Mouse (Mus musculus) urinary bladder, postnatal 25 days (tissue): ENCODE measurements around the gene Pea15a.

ENCODE experiments used
- DNase-seq: peaks from one replicate; pipeline ENCODE4 v3.0.0; 2022; ENCODE audit warnings: low spot score

Pea15a gene

DNA sequence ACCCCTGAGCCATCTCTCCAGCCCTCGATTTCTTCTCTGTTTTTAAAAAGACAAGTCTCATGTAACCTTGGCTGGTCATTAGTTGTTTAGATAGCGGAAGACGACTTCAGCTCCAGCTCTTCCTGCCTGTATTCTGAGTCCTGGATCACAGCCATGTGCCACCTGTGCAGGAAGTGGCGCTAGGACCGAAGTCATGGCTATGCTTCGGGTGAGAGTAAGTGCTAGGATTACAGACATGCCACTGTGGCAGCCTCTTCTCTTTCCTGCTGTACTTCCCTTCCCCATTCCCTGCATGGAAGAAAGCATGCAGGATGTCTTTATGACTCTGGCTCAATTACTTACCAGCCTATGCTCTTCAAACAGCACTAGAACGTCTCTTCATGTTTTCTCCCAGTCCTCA is 27.5 kb downstream of the Pea15a start:
- no peak for DNase-seq

DNA sequence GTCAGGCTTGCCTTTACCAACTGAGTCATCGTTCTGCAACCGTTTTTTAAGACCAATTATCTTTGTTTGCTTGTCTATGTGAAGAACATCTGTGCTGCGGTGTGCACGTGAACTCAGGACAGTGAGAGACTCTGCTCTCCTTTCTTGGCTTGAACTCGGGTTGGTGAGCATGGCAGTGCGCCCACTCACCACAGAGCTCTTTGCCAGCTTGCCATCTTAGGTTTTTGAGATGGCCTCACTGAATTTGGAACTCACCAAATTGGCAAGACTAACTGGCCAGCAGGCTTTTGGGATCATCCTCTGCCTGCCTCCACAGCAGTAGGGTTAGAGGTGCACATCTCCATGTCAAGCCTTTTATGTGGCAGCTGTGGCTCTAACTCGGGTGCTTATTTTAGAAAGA is 28.8 kb downstream of the Pea15a start:
- no peak for DNase-seq

DNA sequence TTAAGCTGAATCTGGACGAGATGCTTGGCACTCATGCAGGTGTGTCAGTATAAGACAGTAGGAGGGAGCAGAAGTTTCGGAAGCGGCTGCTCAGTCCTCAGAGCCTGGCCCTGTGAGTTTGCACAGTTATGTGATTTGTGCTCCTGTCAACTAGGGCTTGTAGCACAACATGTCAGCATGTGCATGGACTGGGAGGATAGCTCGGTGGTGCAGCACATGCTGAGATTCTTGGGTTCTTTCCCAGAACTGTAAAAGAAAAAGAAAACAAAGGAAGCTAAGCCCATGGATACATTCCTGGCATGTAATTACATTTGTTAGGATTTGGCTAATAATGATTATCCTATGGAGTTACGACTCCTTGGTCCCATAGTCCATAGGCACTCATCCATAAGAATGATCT is 33.4 kb downstream of the Pea15a start:
- DNase-seq, result no peak

DNA sequence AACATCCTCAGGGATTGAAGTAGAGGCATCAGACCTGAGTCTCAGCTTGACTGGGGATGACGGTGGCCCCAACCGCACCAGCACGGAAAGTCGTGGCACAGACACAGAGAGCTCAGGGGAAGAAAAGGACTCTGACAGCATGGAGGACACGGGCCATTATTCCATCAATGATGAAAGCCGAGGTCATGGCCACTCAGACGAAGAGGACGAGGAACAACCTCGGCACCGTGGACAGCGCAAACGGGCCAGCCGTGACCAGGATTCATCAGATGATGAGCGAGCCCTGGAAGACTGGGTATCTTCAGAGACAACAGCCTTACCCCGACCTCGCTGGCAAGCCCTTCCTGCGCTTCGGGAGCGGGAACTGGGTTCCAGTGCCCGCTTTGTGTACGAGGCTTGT is 34.2 kb downstream of the Pea15a start:
- no peak for DNase-seq

DNA sequence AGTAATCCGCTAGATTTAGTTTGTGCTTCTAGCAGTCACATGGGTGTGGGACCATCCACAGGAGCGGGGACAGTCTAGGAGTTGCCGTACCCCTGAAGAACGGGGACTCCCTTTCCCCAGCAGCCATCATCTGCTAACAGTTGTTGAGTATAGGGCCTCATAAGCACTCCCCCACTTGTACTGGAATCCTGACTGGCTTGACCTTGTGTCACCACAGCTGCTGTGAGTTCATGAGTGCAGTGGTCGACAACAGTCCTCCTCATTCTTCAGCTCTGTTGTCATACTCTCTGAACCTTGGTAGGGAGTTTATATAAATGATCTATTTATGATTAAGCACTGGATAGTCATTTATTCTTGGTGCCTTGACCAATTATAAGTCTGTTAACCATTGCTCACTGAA is 36.8 kb downstream of the Pea15a start:
- no peak for DNase-seq

DNA sequence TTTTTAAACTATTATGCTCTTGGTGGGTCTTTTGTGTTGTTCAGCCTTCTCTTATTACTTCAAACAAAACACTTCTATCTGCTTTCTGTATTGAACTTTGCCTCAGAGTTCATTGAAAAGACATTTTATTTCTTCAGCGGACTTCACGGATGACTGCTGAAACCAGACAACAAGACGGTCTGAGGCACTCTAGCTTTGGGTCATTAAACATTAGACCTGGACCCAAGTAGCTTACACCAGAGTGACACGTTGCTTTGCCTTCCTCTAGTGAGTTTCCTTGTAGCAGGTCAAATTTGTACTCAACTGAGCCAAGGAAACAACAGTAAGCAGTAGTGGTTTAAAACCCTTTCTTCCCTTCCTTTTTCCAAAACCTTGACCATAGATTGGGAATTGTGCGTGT is 38.7 kb downstream of the Pea15a start:
- no peak for DNase-seq

DNA sequence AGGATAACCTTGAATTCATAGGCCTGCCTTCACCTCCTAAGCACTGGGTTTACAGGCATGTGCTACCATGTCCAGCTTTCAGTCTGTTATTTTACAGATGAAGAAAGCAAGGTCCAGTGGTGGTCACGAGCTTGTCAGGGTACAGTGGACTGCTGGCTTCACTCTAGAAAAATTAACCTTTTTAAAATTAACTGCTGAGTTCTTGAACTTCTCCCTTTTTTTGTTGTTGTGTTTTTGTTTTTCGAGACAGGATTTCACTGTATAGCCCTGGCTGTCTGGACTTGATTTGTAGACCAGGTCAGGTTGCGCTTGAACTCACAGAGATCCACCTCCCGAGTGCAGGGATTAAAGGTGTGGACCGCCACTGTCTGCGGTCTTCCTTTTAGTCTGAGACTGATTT is 43.6 kb downstream of the Pea15a start:
- no peak for DNase-seq

DNA sequence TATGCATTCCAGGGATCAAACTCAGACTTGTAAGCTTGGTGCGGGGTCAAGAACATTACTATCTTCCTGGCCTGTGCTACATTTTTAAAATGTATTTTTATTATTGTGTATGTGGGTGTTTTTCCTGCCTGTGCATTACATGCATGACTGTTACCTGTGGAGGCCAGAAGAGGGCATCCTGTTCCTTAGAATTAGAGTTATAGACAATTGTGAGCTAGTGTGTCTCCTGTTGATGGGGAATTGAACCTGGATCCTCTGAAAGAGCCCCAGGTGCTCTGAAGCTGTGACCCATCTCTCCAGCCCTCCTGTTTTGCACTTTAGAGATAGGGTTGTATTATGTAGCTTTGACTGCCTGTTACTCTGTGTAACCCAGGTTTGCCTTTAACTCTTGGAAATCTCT is 44.6 kb downstream of the Pea15a start:
- no peak for DNase-seq

DNA sequence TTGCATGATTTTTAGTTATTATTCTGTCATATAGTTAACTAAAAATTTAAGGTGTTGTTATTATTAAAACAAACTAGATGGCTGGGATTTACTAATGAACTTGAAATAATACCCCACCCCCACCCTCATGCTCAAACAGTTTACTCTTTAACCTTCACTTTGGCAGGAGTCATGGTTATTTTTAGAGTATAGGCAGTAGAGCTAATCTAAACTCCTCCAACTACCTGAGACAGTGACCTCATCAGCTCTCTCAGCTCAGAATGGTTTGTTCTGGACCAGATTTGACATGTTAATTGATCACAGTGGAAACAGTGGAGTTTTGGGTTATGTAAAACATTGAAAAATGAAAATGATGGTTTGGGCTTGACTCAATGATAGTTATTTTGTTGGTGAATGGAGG is 46.1 kb downstream of the Pea15a start:
- DNase-seq, result no peak

DNA sequence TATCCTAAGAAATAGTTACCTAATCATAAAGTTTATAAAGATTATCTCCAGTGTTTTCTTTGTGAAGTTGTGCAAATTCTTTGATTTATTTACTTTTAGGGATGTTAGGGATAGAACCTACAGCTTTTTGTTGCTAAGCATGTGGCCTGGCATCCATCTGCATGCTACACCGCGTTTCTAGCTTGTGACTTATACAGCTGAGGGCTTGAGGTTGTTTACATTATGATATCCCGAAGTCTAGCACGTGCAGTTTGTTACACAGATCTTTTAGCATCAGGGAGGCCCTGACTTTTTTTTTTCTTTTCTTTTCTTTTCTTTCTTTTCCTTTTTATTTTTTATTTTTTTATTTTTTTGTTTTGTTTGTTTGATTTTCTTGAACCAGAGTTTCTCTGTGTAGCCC is 46.6 kb downstream of the Pea15a start:
- no peak for DNase-seq

DNA sequence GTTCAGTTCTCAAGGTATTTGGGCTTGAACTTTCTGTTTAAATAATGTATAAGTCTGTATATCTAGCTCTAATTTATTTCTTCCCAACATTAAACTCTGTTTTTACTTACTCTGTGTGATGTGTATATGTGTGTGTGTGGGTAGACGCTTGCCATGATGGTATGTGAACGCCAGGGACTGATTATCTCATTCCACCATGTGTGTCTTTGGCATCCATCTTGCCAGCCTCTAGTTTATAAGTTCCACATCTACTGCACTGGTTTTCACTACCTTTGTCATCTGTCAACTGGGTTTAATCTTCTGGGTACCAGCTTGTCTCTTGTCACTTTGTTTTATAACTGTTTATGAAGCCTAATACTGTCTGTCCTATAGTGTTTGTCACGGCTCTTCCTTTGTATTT is 51.1 kb downstream of the Pea15a start:
- no peak for DNase-seq

DNA sequence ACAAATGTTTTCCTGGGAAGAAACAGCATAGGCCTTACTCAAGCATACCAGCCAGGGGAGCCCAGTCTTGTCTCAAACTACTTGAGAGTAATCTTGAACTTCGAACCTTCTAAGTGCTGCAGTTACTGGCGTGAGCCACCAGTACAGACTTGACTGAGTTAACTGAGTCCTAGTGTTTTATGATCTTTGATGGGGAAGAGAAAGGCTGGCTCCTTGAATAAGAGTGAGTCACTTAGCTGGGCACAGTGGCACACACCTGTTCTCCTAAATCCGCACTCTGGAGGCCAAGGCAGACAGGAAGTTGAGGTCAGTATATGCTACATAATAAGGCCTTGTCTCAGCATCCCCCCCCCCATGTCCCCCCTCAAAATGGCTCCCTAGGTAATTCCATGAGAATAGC is 52.1 kb downstream of the Pea15a start:
- DNase-seq, result no peak

DNA sequence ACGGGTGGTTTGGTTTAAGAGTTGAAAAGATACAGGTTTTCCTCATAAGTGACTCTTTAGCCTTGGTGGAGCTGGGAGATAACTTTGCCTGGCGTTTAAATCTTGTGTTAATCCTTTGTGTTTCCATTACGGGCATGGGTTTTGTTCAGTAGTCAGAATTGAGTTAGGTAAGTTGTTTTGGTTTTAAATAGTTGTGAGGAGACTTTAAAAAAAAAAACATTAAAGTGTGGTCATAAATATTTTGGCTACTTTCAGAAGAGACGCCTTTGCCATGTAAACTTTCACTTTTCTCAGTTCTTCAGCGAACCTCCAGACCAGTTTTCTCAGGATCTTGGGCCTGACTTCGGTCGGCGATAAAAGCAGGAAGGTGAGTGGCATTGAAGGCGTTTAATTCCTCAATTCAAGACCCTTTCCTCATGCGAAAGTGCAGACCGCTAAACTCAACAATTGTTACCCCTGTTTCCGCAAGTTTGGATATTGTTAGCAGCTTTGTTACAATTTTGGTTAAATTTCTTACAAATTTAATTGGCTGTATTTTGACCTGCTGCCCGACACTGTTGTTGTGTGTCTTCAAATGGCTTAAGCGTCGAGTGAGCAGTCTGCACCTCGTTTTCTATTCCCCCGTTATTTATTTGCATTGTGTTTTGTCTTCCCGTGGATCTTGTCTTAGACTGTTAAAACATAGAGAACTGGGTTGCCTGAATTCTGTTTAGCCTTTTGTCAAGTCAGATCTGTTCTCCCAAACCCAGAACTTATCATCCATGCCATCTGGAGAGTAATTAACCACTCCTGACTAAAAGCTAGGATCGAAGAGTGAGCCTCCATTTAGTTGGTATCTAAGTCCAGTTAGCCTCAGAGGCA is 57.4 kb downstream of the Pea15a start:
- DNase-seq, result no peak

DNA sequence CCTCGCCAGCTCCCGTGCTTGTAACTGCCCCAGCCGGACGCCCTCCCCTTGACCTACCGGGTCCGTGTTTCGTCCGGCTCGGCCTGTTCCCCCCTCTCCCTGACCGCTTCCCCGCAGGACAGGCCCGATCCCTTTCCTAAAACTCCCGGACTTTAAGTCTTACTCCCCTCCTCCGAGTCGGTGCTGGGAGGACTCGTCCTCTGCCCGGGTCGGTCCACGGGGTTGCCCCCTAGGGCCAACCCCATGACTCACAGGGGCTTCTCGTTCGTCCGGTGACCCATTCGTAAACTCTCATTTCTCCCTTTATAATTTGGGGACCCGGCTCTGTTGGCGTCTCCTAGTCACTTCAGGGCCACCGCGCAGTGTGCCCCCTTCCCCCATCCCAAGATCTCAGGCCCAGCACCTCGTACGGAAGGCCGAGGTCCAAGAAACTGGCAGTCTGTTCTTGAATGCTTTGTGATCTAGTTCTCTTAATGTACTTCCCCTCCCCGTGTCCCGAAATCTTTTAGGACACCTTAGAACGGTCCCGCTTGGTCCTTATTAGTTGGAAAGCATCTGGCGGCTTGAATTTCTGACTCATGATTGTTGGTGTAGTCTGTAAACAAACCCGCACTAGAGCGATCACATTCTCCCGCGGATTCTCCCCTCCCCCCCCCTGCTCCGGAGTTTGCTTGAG is 58.2 kb downstream of the Pea15a start:
- peak; percentile 22 for DNase-seq

DNA sequence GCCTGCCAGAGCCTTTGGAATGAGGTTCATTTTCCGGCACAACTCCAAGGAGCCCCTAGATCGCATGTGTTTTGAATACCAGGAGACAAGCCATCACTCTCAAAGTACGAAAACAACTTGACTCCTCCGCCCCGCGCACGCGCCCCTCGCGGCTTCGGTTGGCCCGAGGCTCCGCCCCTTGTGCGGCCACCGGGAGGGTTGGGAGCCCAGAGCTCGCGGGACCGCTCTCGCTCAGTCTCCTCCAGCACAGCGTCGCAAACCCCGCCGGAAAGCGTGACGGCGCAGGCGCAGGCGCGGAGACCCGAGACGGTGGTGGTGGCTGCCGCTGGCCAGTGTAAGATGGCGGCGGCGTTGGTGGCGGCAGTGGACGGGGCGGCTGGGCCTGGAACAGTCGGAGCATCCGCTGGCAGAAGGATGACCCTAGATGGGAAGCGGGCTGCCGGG is 58.7 kb downstream of the Pea15a start, which contains the start of gene Dcaf8:
Gene Dcaf8 (plus strand): TSS at position 250 of the 444 bp plus-strand sequence.
- DNase-seq, result peak; percentile 94
